Mouse (Mus musculus): ENCODE measurements at regions not wholly inside any gene's neighbourhood (a gene's known extent, or its start where the extent isn't known, plus 50 kb on each side); places are given as distances from the start of the nearest gene placed in this dataset.

GRCm38 (mm10) chr17:88222379-88222955, 157.4 kb upstream of the Fbxo11 start:
- TF ChIP-seq POLR2A (IDR thresholded peaks at IDR 0.05; ENCODE audit: insufficient read depth, low read depth, low read length) (no peak), CTCF (IDR thresholded peaks at IDR 0.05; ENCODE audit: insufficient read depth, low read depth, low read length) (no peak)

Data from olfactory bulb, adult 2 months (tissue).